Mouse (Mus musculus) neural tube, embryonic 14.5 days (tissue): Measurements from ENCODE around the gene Ppp1r14b. TPM values are rescaled to one million over a fixed set of nuclear protein-coding genes. Genes with fewer than 3 reads are reported as not detected.

Experiments used
- ATAC-seq: fragments of 200-750 bp; cut with Nextera tagmentation; 2 replicates; pipeline ENCODE4 v1.8.0; 2017; ENCODE audit warnings: low read depth, mild to moderate bottlenecking, moderate TSS enrichment, moderate library complexity
- H3K27ac ChIP-seq: fragments of 300-500 bp; sonication (generic); 2 replicates; pipeline ENCODE4 v1.5.1; 2014; ENCODE audit warnings: low read depth, mild to moderate bottlenecking, control low read depth, low read length, moderate library complexity, mixed read lengths
- H3K27me3 ChIP-seq: fragments of 300-500 bp; sonication (generic); 2 replicates; pipeline ENCODE4 v1.6.1; 2014; ENCODE audit warnings: low read length; ENCODE audit not compliant: control insufficient read depth, insufficient read depth
- H3K36me3 ChIP-seq: fragments of 300-500 bp; sonication (generic); 2 replicates; pipeline ENCODE4 v1.6.1; 2014; ENCODE audit warnings: low read length, mixed read lengths; ENCODE audit not compliant: control insufficient read depth, insufficient read depth
- H3K4me1 ChIP-seq: fragments of 300-500 bp; sonication (generic); 2 replicates; pipeline ENCODE4 v1.6.1; 2014; ENCODE audit warnings: low read length; ENCODE audit not compliant: control insufficient read depth, insufficient read depth
- H3K4me2 ChIP-seq: fragments of 300-500 bp; sonication (generic); 2 replicates; pipeline ENCODE4 v1.6.1; 2014; ENCODE audit warnings: mild to moderate bottlenecking, low read depth, low read length, control low read depth
- H3K4me3 ChIP-seq: fragments of 300-500 bp; sonication (generic); 2 replicates; pipeline ENCODE4 v1.5.1; 2014; ENCODE audit warnings: low read depth, low read length, control low read depth, mixed read lengths
- H3K9ac ChIP-seq: fragments of 300-500 bp; sonication (generic); replicated peaks from 2 replicates; pipeline ENCODE4 v1.6.1; 2014; ENCODE audit warnings: low read depth, mild to moderate bottlenecking, control low read depth, low read length, mixed read lengths
- H3K9me3 ChIP-seq: fragments of 300-500 bp; sonication (generic); 2 replicates; pipeline ENCODE4 v1.6.1; 2016; ENCODE audit warnings: low read length; ENCODE audit not compliant: control insufficient read depth
- WGBS: fragments of 180-500 bp; shearing (Covaris S2); extraction: QIAGEN DNeasy Blood & Tissue Kit; methylation state at CpG from one replicate; pipeline ENCODE4 v1.1.7; 2014; 5-methylcytosine and 5-hydroxymethylcytosine counted together
- polyA plus RNA-seq: library from polyadenylated mRNA; unstranded; fragments of >200 nt; fragmentation: Nextera tagmentation; extraction: Ambion mirVana; gene quantifications from 2 replicates; pipeline ENCODE4 v1.2.1, GENCODE M21; 2014

The Ppp1r14b gene
- polyA plus RNA-seq, 1 experiment from 2014 or later, result 140 TPM

DNA sequence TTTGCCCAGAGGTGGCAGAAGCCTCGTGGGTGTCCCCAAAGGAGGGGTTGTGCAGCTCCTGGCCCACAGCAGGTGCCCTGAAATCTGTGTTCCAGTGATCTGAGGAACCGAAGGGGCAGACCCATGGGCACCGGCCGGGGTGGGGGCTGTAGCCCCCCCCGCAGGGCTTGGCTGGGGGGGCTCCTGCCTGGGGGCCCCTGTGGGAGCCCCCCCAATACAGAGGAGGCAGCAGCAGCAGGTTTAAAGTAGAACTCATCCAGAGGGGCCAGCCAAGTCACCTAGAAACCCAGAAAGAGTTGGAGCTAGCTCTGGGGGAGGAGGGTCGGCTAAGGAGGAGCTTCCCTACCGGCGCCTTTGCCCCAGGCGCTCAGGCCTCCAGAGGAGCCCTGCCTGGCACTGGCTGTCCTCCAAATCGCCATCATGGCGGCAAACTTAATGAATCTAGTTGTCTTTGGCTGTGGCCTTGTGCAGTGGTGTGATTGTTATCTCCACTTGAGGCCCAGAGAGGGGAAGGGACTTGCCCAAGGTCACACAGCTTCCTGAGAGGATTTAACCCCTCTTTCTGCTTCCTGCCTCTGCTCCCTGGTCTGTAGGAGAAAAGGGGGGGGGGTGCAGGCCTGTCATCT lies 4.2 kb upstream of the Ppp1r14b start:
- Histone ChIP-seq H3K4me1 (peaks cover 9% of the 10 kb centered on the region; the same call in 1 of the 2 replicates), H3K9ac (no peak overlapping the region), H3K36me3 (no peaks in the 10 kb centered on the region), H3K27ac (no peak overlapping the region), H3K4me3 (no peak overlapping the region), H3K27me3 (no peaks in the 10 kb centered on the region; the same call in 1 of the 2 replicates), H3K9me3 (no peaks in the 10 kb centered on the region), H3K4me2 (peak overlapping the region; percentile 41)
- WGBS, result 15% methylated on average over 11 of the region's 11 CpGs
- ATAC-seq, result no peak

GRCm38 (mm10) chr19:6971644-6972043 lies 3.1 kb upstream of the Ppp1r14b start:
- H3K4me1 ChIP-seq, result peaks cover 12% of the 10 kb centered on the region
- WGBS, result 24% methylated on average over 6 of the region's 6 CpGs
- ATAC-seq, result no peak

DNA sequence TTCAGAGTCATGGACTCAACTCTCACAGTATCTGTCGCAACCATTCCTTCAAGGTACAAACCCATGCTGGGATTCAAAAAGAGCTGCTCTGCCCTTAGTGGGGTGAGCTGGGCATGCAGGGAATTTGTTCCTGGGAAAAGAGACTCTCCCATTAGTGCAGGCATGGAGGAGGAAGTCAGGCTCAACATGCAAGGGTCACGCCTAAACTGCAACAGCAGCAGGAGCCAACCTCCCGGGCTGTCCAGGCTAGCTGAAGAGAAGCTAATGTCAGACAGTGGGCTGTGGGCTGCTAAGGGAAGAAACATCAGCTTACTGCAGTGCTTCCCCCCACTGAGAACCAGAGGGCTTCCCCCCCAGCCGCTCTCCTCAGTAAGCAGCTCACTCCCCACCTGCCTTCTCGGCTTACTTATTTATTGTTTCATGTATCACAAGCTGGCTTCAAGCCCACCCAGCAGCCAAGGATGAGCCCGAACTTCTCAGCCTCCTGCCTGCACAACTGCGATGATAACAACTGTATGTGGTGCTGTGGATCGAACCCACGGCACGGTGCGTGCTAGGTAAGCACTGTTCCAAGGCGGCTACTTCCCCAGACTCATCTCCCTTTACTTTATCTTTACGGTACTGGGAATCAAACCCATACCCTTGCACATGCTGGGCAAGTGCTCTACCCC lies 2.4 kb upstream of the Ppp1r14b start:
- no peak overlapping the region for H3K4me3 ChIP-seq
- WGBS, result 78% methylated on average over 13 of the region's 13 CpGs
- H3K4me2 ChIP-seq, result no peak overlapping the region
- ATAC-seq, result no peak
- no peaks in the 10 kb centered on the region for H3K9me3 ChIP-seq
- H3K36me3 ChIP-seq, result peaks cover 2% of the 10 kb centered on the region
- H3K9ac ChIP-seq, result no peak overlapping the region
- H3K4me1 ChIP-seq, result peaks cover 18% of the 10 kb centered on the region
- H3K27ac ChIP-seq, result no peak overlapping the region
- H3K27me3 ChIP-seq, result no peaks in the 10 kb centered on the region; the same call in 1 of the 2 replicates

More at GRCm38 (mm10) chr19:6971644-6972043, 3.1 kb upstream of the Ppp1r14b start:
- H3K4me2 ChIP-seq, result no peak overlapping the region
- H3K4me3 ChIP-seq, result no peak overlapping the region
- H3K27ac ChIP-seq, result no peak overlapping the region
- no peaks in the 10 kb centered on the region; the same call in 1 of the 2 replicates for H3K27me3 ChIP-seq
- no peaks in the 10 kb centered on the region for H3K36me3 ChIP-seq
- no peak overlapping the region for H3K9ac ChIP-seq
- no peaks in the 10 kb centered on the region for H3K9me3 ChIP-seq

DNA sequence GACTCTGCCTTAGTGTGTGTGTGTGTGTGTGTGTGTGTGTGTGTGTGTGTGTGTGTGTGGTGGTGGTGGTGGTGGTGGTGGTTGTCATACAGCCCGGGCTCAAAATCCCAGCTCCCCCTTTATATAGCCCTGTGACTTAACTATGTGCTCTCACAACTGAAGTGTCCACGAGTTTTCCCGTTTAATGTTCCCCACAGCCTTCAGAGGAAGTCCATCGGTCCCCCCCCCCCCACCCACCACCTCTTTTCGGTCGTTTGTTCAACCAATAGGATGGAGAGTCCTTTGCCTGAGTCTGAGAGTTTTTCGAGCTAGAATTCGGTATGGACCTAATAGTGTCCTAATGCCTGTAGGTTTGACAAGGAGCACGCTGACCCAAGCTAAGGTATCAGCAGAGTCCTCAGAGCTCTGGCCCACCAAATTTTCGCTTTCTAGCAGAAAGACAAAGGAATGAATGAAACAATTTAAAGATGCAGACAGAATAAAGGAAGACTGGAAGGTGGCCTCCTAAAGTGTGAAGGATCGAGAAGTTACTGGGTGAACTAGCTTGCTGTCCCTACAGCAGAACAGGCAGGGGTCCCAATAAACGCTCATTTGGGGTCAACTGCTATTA lies 1.1 kb upstream of the Ppp1r14b start:
- H3K27me3 ChIP-seq, result no peaks in the 10 kb centered on the region; the same call in 1 of the 2 replicates
- H3K4me3 ChIP-seq, result peak overlapping the region; percentile 78
- H3K9ac ChIP-seq, result peak overlapping the region; percentile 81; the same call in 1 of the 2 replicates
- H3K27ac ChIP-seq, result peak overlapping the region; percentile 92; the same call in 1 of the 2 replicates
- peak overlapping the region; percentile 57 for H3K4me2 ChIP-seq
- no peak for ATAC-seq
- WGBS, result 33% methylated on average over 12 of the region's 12 CpGs
- H3K36me3 ChIP-seq, result peaks cover 14% of the 10 kb centered on the region
- H3K4me1 ChIP-seq, result peaks cover 26% of the 10 kb centered on the region
- H3K9me3 ChIP-seq, result no peaks in the 10 kb centered on the region

DNA sequence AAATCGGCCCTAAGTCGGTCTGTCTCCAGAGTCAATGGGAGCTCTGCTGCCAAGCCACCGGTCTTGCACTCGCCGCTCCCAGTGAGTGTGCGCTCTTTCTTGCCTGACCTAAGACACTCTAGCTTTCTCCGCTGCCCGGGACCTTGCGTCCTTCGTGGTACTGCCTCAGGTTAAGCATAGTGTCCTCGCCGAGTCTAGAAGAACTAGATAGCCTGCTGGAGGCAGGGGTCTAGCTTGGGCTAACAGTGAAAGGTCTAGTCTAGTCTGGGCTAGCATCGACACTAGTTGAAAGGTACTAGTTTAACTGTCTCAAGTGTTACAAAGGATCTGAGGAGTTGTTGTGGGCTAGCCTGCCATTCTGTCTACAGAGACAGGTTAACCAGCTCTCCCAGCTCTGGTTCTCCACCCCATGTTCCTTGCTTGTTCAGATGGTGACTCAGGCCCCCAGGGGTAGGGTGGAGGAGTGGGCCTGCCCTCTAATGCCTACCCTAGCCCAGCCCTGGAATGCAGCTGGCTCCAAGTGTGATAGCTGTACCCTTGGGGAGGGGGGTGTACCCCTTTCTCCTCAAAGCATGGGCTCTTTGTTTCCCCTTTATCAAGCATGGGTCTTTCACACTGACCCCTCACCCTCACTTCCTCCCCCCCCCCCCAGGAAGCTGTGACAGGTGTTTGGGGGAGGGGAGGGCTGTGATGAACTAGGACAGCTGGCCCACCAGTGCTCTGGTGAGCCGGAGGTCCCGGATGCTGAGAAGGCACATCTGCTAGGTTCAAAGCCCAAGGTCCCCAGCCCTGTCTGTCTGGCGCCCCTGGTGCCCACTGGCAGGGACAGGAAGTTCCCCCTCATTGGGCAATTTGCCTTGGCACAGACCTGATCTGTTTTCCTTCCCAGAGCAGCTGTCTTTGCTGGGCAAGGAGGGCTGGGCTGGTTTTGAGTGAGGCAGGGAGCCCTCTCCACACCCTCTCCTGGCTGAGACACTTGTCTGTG lies 1.1 kb downstream of the Ppp1r14b start, which contains the start of gene Plcb3:
Gene Plcb3 (minus strand): TSS at position 934 of the 985 bp plus-strand sequence.
- no peak for ATAC-seq
- Histone ChIP-seq H3K9ac (peak within 1 kb of the TSS; percentile 81), H3K4me1 (peaks cover 30% of the 10 kb centered on the region), H3K36me3 (peaks cover 14% of the 10 kb centered on the region), H3K27me3 (no peaks in the 10 kb centered on the region), H3K27ac (peak within 1 kb of the TSS; percentile 92), H3K9me3 (no peaks in the 10 kb centered on the region), H3K4me3 (peak within 1 kb of the TSS; percentile 78), H3K4me2 (peak within 1 kb of the TSS; percentile 90)
- WGBS, result under 1% methylated on average over 16 of the region's 16 CpGs

GRCm38 (mm10) chr19:6977759-6978638 lies 3.2 kb downstream of the Ppp1r14b start:
- Histone ChIP-seq H3K36me3 (peaks cover 21% of the 10 kb centered on the region), H3K9me3 (no peaks in the 10 kb centered on the region), H3K27ac (no peak overlapping the region), H3K4me1 (peaks cover 33% of the 10 kb centered on the region), H3K4me3 (peak overlapping the region; percentile 47; the same call in 1 of the 2 replicates), H3K9ac (peak overlapping the region; percentile 64; the same call in 1 of the 2 replicates), H3K27me3 (no peaks in the 10 kb centered on the region), H3K4me2 (peak overlapping the region; percentile 73)
- WGBS, result 89% methylated on average over 13 of the region's 13 CpGs
- no peak for ATAC-seq

GRCm38 (mm10) chr19:6978639-6978974 lies 3.8 kb downstream of the Ppp1r14b start:
- ATAC-seq, result no peak
- 52% methylated on average over 3 of the region's 3 CpGs for WGBS
- peaks cover 33% of the 10 kb centered on the region for H3K4me1 ChIP-seq
- H3K36me3 ChIP-seq, result peaks cover 21% of the 10 kb centered on the region
- H3K27ac ChIP-seq, result no peak overlapping the region
- H3K27me3 ChIP-seq, result no peaks in the 10 kb centered on the region
- H3K9ac ChIP-seq, result peak overlapping the region; percentile 64; the same call in 1 of the 2 replicates
- H3K4me2 ChIP-seq, result peak overlapping the region; percentile 73
- no peaks in the 10 kb centered on the region for H3K9me3 ChIP-seq
- H3K4me3 ChIP-seq, result peak overlapping the region; percentile 47
